Mouse (Mus musculus) neutrophil, adult 5-6 weeks (primary cell): ENCODE data around the gene Milr1. TPM values are rescaled to one million over a fixed set of nuclear protein-coding genes. Genes with fewer than 3 reads are reported as not detected.
"Not testable (repeated sequence)": the region's sequence is repeated elsewhere in the genome, so short reads cannot be mapped to it uniquely, and the experiment has no call there.

Experiments
- ATAC-seq: fragments of 151-379, 151-347 bp; 2 replicates; pipeline ENCODE4 v1.8.0; 2017; ENCODE audit warnings: mild to moderate bottlenecking, moderate TSS enrichment; ENCODE audit not compliant: insufficient number of reproducible peaks, poor library complexity, low FRiP score, severe bottlenecking; ENCODE audit errors: extremely low read depth
- total RNA-seq: library from RNA; stranded (forward); fragments of 200-1000 nt; gene quantifications from 2 replicates; pipeline ENCODE4 v1.2.3, GENCODE M21; 2017

Milr1 gene
- total RNA-seq = 63.2 and 73.4 TPM in 2 replicates

DNA sequence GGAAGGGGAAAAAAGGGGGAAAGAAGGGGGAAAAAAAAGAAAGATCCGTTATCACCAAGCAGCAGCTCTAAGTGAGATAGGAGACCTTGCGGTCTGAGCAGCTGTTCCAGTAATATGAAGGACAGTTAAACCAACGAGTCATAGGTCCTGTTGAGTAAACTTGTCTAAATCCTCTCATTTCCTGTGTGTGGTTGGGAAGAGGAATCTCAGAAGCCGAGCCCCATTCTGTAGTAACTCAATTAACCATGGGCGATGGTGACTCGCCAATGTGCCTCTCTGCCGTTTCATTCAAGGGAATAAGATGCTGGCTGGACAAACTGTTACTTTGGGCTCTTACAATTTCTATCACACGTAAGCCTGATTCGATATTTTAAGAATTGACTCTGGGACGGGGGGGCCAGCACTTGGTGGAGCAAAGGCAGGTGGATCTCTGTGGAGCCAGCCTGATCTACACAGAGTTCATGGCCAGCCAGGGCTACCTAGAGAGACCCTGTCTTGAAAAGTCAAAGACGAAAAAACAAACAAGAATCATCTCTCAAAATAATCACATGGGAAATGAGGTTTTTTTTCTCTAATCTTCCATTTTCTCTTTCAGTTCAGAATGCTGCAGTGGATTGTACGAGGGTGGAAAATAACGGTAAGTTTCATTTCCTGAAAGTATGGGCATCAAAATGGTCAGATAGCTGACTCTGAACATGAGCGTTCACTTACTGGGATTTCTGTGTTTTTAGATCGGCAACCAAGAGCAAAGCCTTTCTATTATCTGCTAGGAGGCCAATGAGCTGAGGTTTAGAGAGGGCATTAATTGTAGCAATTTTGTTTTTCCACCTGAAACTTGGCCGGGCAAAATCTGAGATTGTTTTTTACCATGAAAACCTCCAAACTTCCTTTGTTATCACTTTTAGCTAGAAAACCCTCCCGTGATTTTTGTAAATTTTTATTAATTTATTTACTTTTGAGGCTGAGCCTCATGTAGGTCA is at the start of gene Milr1:
Gene Milr1 (plus strand): TSS at position 188 of the 980 bp plus-strand sequence.
- ATAC-seq = peak; percentile 13; the same call in 1 of the 2 replicates

DNA sequence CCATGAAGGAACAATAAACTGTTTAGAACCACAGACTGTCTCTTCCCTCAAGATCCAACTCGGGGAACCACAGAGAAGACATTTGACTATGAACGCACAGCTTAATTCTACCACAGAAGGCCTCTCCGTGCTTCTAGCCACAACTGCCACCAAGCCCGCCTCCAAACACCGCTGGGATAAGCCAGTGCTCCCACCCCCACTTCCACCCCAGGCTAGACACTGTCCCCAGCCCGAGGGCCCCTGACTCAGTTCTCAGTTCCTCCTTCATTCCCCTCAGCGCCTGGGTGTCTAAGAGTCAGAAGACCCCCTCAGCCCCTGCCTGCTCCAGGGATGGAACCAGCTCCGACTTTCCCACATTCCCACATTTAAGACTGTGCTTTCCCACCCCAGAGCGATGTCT is 49.4 kb upstream of the Milr1 start:
- ATAC-seq = no peak

GRCm38 (mm10) chr11:106702584-106702983 is 48.4 kb upstream of the Milr1 start:
- peak; percentile 18; the same call in 1 of the 2 replicates for ATAC-seq

GRCm38 (mm10) chr11:106703931-106704330 is 47.1 kb upstream of the Milr1 start:
- no peak for ATAC-seq

GRCm38 (mm10) chr11:106704399-106705111 is 46.5 kb upstream of the Milr1 start:
- no peak for ATAC-seq

GRCm38 (mm10) chr11:106706212-106706611 is 44.8 kb upstream of the Milr1 start:
- ATAC-seq = no peak

- no peak for ATAC-seq
Observed at GRCm38 (mm10) chr11:106707085-106707484, 43.9 kb upstream of the Milr1 start.

DNA sequence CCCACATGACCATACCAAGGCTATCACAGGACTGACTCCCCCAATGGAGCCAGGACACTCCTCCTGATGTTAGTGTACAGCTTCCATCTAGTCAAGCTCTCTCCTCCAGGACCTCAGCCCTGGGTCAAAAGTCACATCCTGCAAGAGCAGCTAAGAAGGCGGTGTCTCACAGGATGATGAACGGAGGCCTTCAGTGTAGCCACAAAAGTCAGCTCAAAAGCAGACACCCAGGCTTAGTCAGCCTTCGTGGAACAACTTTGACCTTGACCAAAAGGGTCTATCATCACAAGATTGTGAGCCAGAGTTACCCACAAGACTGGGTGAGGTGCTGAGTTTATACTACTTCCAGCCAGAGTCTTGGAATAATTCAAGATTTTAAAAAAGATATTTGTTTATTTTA is 43.2 kb upstream of the Milr1 start:
- no peak for ATAC-seq

DNA sequence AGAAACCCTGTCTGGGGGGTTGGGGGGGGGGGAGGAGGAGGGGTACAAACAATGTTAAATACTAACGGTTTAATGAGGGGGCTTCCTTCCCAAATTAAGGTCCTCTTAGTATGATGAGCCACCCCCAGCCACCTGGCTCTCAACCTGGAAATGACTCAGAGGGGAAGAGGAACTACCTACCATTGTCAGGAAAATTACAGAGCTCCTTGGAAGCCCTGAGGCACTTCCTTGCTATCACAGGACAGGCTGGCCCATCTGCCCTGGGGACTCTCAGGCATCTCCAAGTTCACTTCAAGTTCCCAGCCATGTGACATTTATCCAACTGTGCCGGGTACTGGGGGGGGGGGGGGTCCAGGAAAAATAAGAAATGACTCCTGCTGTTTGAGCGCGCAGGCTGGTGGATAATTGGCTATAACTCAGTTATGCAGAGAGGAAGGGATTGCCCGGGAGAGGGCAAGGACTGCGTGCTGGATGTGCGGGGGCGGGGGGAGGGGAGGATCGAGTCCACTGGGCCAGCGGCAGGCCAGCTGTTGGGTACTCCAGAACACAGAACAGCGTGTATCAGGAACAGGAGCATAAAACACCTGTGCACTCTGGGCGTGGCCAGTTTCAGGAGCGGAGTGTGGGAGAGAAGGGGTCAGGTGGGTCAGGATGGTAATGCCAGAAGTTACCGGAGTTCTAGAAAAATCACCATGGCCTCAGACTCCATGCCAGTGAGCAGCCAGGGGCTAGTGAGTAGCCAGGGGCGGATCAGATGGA is 41.6 kb upstream of the Milr1 start:
- ATAC-seq = no peak

DNA sequence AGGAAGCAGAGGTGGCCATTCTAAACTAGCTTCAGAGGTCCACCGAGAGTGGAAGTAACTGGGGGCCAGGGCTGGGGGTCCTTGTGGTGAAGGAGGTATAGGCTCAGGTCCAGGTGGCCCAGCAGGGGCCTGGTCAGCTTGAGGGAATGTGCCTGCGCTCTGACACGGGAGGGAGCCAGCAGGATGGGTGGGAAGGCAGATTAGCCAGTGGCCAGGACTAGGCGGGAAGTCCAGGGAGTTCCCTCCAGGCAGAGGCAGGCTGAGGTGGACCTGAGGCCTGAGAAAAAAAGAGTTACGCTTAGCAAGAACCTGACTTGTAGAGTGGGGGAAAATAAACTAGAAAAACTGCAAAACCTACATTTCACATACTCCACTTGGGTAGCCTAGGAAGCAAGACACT is 40.2 kb upstream of the Milr1 start:
- no peak for ATAC-seq

DNA sequence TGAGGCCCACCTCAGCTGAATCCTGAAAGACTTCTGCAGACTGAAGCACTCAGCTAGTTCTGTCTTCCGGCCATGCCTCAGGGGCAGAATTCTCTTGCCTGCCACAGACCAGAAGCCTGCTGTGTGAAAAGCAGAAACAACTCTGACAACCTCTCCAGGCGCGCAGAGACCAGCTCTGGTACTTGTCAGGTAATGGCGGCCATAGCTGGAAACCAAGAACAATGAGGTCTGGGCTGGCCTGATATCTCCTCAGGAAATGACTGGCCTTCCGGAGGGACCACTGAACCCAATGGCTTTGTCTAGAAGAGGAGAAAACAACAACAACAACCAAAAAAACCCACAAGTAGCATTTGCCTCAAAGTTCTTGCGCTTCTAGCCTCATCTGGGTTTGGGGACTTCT is 36.0 kb upstream of the Milr1 start:
- no peak for ATAC-seq

- no peak for ATAC-seq
Observed at GRCm38 (mm10) chr11:106716568-106716967, 34.5 kb upstream of the Milr1 start.

DNA sequence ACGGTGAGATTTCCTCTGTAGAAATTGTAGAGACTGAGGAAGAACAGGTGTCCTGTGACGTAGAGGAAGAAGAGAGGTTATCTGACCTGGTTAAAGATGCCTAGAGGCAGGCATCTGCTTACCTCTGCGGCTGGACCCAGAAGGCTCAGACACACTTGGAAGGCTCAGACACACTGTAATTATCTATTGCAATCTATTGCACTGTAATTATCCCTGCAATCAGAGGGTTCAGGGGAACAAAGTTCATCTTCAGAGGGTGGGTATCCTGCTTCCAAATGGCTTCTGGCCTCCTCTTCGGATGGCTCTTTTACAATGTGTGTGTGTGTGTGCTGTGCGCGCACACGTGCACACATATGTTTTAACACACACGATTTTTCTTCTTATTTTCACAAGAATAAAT is 30.6 kb upstream of the Milr1 start:
- ATAC-seq = no peak

- ATAC-seq = no peak
Observed at GRCm38 (mm10) chr11:106722831-106723361, 28.1 kb upstream of the Milr1 start.

GRCm38 (mm10) chr11:106723611-106724125 is 27.4 kb upstream of the Milr1 start:
- no peak for ATAC-seq

- no peak for ATAC-seq
Observed at GRCm38 (mm10) chr11:106724176-106724915, 26.7 kb upstream of the Milr1 start.

DNA sequence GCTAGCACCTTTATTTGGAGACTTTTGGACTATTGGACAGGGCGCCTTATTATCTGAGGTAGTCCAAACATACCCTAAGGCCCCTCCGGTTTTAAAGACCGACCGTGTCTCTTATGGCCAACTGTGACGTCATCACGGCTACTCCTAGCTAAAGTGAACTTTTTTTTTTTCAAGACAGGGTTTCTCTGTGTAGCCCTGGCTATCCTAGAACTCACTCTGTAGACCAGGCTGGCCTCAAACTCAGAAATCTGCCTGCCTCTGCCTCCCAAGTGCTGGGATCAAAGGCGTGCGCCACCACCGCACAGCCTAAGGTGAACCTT is 26.1 kb upstream of the Milr1 start:
- not testable (repeated sequence) for ATAC-seq

DNA sequence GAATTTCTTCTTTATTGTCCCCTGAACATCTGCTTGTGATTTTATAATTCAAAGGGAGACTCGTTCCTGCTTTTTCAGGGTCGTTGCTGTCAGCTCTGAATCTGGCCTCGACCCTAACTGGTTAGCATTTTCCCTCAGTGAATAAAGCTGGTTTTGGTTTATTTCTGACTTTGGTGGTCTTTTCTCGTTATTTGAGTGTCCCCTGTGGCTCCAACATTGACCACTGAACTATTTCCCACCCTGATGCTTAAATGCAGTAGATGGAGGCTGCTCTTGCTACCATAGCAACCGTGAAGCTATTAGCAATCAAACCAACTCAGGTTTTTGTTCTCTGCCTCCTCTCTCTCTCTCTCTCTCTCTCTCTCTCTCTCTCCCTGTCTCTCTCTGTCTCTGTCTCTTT is 23.1 kb upstream of the Milr1 start:
- no peak for ATAC-seq
